Mouse (Mus musculus) heart, postnatal 0 days (tissue): ENCODE results near the gene Nrg3.

Experiments
- CTCF ChIP-seq: IDR thresholded peaks from 2 replicates; pipeline ENCODE4 v1.5.1; 2016; ENCODE audit warnings: antibody characterized with exemption, control low read depth, low read depth
- EP300 ChIP-seq: IDR thresholded peaks from 2 replicates; pipeline ENCODE4 v1.6.1; 2016; ENCODE audit warnings: antibody characterized with exemption, low read depth

- TF ChIP-seq CTCF: no peak
- no peak for TF ChIP-seq EP300
Observed at GRCm38 (mm10) chr14:38992574-38992866, 480.4 kb downstream of the Nrg3 start.
